Mouse (Mus musculus): ENCODE measurements around the gene Rufy4. TPM values are rescaled to one million over a fixed set of nuclear protein-coding genes. Genes with fewer than 3 reads are reported as not detected.

The Rufy4 gene
- total and polyA plus RNA-seq, 3 experiments: not detected

DNA sequence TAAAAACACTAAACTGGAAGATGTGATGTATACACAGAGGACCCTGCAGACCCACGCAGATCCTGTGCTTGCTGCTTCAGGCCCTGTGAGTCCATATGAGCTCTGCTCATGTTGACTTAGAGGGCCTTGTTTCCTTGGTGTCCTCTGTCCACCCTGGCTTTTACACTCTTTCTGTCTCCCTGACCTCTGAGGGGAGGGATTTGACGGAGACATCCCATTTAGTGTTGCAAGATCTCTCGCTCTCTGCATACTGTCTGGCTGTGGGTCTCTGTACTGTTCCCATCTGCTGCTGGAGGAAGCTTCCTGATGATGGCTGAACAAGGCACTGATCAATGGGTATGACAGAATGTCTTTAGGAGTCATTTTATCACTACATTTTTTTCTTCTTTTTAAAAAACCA, 44.4 kb downstream of the Rufy4 start:
- TF ChIP-seq NRF1 (IDR thresholded peaks at IDR 0.05; ENCODE audit: low read depth, low read length): no peak
- no peak for TF ChIP-seq ZC3H11A (IDR thresholded peaks at IDR 0.05; ENCODE audit: low read depth, low read length)
- no peak for TF ChIP-seq CTCF (conservative IDR thresholded peaks at IDR 0.05 in 1 of 2, IDR thresholded peaks at IDR 0.05 in 1 of 2; ENCODE audit: low read depth in 2 of 2, low read length in 2 of 2)
- no peak for TF ChIP-seq PAX5 (IDR thresholded peaks at IDR 0.05; ENCODE audit: low read length)
- no peak for TF ChIP-seq GABPA (IDR thresholded peaks at IDR 0.05; ENCODE audit: insufficient replicate concordance, low read depth, low read length)
- no peak for TF ChIP-seq IRF4 (IDR thresholded peaks at IDR 0.05; ENCODE audit: low read depth, low read length)
- no peak for TF ChIP-seq USF2 (conservative IDR thresholded peaks at IDR 0.05; ENCODE audit: low read depth, low read length)
- no peak for TF ChIP-seq ZNF384 (IDR thresholded peaks at IDR 0.05; ENCODE audit: low read depth, low read length)
- no peak for TF ChIP-seq JUND (conservative IDR thresholded peaks at IDR 0.05; ENCODE audit: low read depth, low read length)
- no peak for TF ChIP-seq ETS1 (conservative IDR thresholded peaks at IDR 0.05; ENCODE audit: low read depth, low read length)
- TF ChIP-seq CHD2 (IDR thresholded peaks at IDR 0.05; ENCODE audit: low read length): no peak
- TF ChIP-seq SIN3A (IDR thresholded peaks at IDR 0.05; ENCODE audit: low read length): no peak
- no peak for TF ChIP-seq MAFK (IDR thresholded peaks at IDR 0.05; ENCODE audit: insufficient replicate concordance, low read length)
- no peak for TF ChIP-seq E2F4 (IDR thresholded peaks at IDR 0.05; ENCODE audit: insufficient replicate concordance, low read depth, low read length)
- no peak for TF ChIP-seq HCFC1 (IDR thresholded peaks at IDR 0.05; ENCODE audit: low read depth, low read length)
- no peak for TF ChIP-seq POLR2AphosphoS2 (IDR thresholded peaks at IDR 0.05; ENCODE audit: low read depth, low read length)
- TF ChIP-seq UBTF (IDR thresholded peaks at IDR 0.05; ENCODE audit: low read depth, low read length): no peak
- Histone ChIP-seq H3K27me3 (replicated peaks) (peaks cover 33% of the 10 kb centered on the region), H3K9ac (ENCODE audit: insufficient read depth, low read depth) (no peak overlapping the region), H3K79me2 (replicated peaks; ENCODE audit: control insufficient read depth, extremely low read depth, insufficient read depth, poor library complexity, severe bottlenecking) (no peaks in the 10 kb centered on the region), H3K4me1 (ENCODE audit: control insufficient read depth in 1 of 2, insufficient read depth in 2 of 2) (no peaks in the 10 kb centered on the region), H3K27ac (ENCODE audit: insufficient read depth, low read depth) (no peak overlapping the region), H3K36me3 (replicated peaks in 1 of 2; ENCODE audit: control insufficient read depth in 1 of 2, insufficient read depth in 1 of 2, low read length in 1 of 2) (no peaks in the 10 kb centered on the region), H3K4me3 (replicated peaks in 1 of 3; ENCODE audit: low read depth in 2 of 3, low read length in 2 of 3, poor library complexity in 1 of 3) (no peak overlapping the region), H3K4me2 (ENCODE audit: insufficient read depth, low read depth, poor library complexity, severe bottlenecking) (no peak overlapping the region), H3K9me3 (replicated peaks; ENCODE audit: low read length) (no peaks in the 10 kb centered on the region)
- in situ Hi-C loops (cut with MboI; ENCODE audit: low pct_ligation_motif_present, low pct_unique_long_range_greater_than_20kb, low sequenced_read_pairs): no loop called here
- no peak for DNase-seq (ENCODE audit: extremely low read depth)
- dilution Hi-C loops (cut with MboI; ENCODE audit: extremely low pct_ligation_motif_present, extremely low pct_unique_long_range_greater_than_20kb, low sequenced_read_pairs): no loop called here

GRCm38 (mm10) chr1:74172722-74173121, 47.4 kb downstream of the Rufy4 start:
- Histone ChIP-seq H3K9ac (ENCODE audit: insufficient read depth, low read depth) (no peak overlapping the region), H3K4me1 (ENCODE audit: control insufficient read depth in 1 of 2, insufficient read depth in 2 of 2) (no peaks in the 10 kb centered on the region), H3K36me3 (replicated peaks in 1 of 2; ENCODE audit: control insufficient read depth in 1 of 2, insufficient read depth in 1 of 2, low read length in 1 of 2) (no peaks in the 10 kb centered on the region), H3K27ac (ENCODE audit: insufficient read depth, low read depth) (no peak overlapping the region), H3K27me3 (replicated peaks) (peaks cover 23% of the 10 kb centered on the region), H3K9me3 (replicated peaks; ENCODE audit: low read length) (no peaks in the 10 kb centered on the region), H3K79me2 (replicated peaks; ENCODE audit: control insufficient read depth, extremely low read depth, insufficient read depth, poor library complexity, severe bottlenecking) (no peaks in the 10 kb centered on the region), H3K4me3 (replicated peaks in 1 of 3; ENCODE audit: low read depth in 2 of 3, low read length in 2 of 3, poor library complexity in 1 of 3) (no peak overlapping the region), H3K4me2 (ENCODE audit: insufficient read depth, low read depth, poor library complexity, severe bottlenecking) (no peak overlapping the region)
- in situ Hi-C loops (cut with MboI; ENCODE audit: low pct_ligation_motif_present, low pct_unique_long_range_greater_than_20kb, low sequenced_read_pairs) (no loop called here), dilution Hi-C loops (cut with MboI; ENCODE audit: extremely low pct_ligation_motif_present, extremely low pct_unique_long_range_greater_than_20kb, low sequenced_read_pairs) (no loop called here)
- no peak for TF ChIP-seq CHD2 (IDR thresholded peaks at IDR 0.05; ENCODE audit: low read length)
- TF ChIP-seq MAFK (IDR thresholded peaks at IDR 0.05; ENCODE audit: insufficient replicate concordance, low read length): no peak
- TF ChIP-seq RCOR1 (conservative IDR thresholded peaks at IDR 0.05; ENCODE audit: low read depth, low read length): no peak
- no peak for TF ChIP-seq MAX (IDR thresholded peaks at IDR 0.05; ENCODE audit: low read length)
- no peak for TF ChIP-seq SMC3 (IDR thresholded peaks at IDR 0.05; ENCODE audit: low read depth, low read length)
- no peak for TF ChIP-seq ELF1 (IDR thresholded peaks at IDR 0.05; ENCODE audit: low read depth, low read length)
- TF ChIP-seq JUND (conservative IDR thresholded peaks at IDR 0.05; ENCODE audit: low read depth, low read length): no peak
- no peak for TF ChIP-seq PAX5 (IDR thresholded peaks at IDR 0.05; ENCODE audit: low read length)
- no peak for TF ChIP-seq POLR2A (IDR thresholded peaks at IDR 0.05; ENCODE audit: low read depth, low read length)
- TF ChIP-seq RAD21 (IDR thresholded peaks at IDR 0.05; ENCODE audit: low read depth, low read length): no peak
- no peak for TF ChIP-seq E2F4 (IDR thresholded peaks at IDR 0.05; ENCODE audit: insufficient replicate concordance, low read depth, low read length)
- no peak for TF ChIP-seq TBP (conservative IDR thresholded peaks at IDR 0.05; ENCODE audit: low read depth, low read length)
- no peak for TF ChIP-seq HCFC1 (IDR thresholded peaks at IDR 0.05; ENCODE audit: low read depth, low read length)
- no peak for TF ChIP-seq ETS1 (conservative IDR thresholded peaks at IDR 0.05; ENCODE audit: low read depth, low read length)
- no peak for TF ChIP-seq BHLHE40 (IDR thresholded peaks at IDR 0.05; ENCODE audit: low read depth, low read length)
- no peak for DNase-seq (ENCODE audit: extremely low read depth)

Data from CH12.LX (cell line).